Mouse (Mus musculus) right cerebral cortex, postnatal 14 days (tissue): ENCODE measurements around the gene Aldh16a1.
"Not testable (repeated sequence)": the region's sequence is repeated elsewhere in the genome, so short reads cannot be mapped to it uniquely, and the experiment has no call there.

Source experiments
- DNase-seq: peaks from one replicate; pipeline ENCODE4 v3.0.0; 2022

The Aldh16a1 gene

DNA sequence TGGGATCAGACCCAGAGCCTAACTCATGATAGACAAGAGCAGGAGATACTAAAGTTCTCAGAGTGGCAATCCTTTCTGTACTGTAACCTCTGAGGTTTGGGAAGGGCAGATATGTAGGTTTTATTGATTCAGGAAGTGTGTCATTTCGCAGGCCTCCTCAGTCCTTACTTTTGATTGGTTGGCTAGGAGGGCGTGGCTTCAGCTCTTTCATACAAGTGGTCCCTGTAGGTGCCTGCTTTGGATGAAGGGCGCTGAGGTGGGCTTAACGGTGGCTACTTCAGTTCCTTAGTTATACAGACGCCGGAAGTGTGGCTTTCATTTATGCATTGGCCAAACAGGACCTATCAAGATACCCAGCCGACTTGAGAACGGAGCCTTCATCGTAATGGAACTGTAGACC, 1.2 kb upstream of the Aldh16a1 start:
- DNase-seq: no peak

DNA sequence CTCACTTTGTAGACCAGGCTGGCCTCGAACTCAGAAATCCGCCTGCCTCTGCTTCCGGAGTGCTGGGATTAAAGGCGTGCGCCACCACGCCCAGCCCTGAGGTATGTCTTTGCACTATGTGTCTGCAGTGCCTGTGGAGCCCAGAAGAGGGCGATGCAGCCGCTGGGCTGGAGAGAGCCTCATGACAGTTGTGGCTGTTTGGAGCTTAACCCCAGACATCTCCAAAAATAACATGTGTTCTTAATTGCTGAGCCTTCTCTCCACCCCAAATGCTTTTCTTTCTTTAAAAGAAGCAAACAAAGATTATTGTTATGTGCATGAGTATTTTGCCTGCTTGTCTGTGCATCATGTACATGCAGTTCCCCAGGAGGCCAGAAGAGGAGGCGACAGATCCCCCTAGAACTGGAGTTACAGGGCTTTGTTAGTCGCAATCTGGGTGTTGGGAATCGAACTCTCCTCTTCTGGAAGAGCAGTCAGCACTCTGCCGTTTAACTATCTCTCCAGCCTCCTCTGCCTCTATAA, 670 bp upstream of the Aldh16a1 start:
- DNase-seq: peak; percentile 61

GRCm38 (mm10) chr7:45153586-45153985, 798 bp downstream of the Aldh16a1 start:
- no peak for DNase-seq

- DNase-seq: not testable (repeated sequence)
Measured at GRCm38 (mm10) chr7:45153052-45153451, 1.3 kb downstream of the Aldh16a1 start.

GRCm38 (mm10) chr7:45151303-45151702, 3.1 kb downstream of the Aldh16a1 start:
- no peak for DNase-seq

- DNase-seq: no peak
Measured at GRCm38 (mm10) chr7:45150321-45150720, 4.1 kb downstream of the Aldh16a1 start.

DNA sequence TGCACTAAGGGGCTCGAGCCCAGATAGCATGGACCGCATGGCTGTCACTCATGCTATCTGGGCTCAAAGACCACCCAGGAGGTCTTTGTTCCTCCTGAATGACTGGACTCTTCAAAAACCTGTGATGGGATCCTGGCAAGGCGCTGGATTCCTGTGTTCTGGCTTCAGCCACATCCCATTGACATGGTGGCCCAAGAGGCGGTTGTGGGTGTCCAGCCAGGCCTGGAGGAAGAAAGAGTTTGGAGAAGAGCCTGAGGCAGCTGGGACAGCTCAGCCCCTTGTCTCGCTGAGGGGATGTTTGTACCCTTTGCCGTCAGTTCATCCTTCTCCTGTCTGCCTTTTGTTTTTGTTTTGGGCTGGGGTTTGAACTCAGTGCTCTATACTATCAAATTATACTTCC, 4.8 kb downstream of the Aldh16a1 start:
- DNase-seq: no peak

DNA sequence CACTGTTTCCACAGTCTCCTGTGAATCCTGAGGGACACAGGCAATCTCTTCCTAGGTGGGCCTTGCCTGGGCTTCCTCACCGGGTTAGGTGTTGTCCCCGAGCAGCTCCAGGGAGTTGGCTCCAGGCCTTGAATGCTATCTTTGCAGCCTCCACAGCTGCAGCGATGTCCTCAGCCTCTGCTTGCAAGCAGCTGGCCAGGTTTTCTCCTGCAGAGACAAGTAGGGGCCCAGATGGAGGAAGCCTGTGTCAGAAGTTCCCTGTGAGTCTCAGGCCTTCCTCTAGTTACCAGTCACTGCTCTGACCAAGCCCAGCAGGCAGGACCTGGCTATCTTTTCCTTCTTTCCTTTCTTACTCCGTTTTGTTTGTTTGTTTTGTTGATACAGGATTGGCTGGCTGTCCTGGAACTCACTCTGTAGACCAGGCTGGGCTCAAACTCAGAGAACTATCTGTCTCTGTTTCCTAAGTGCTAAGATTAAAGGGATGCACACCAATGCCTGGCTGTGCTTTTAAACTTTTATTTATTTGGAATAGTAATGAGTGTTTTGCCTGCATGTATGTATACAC, 5.8 kb downstream of the Aldh16a1 start:
- no peak for DNase-seq

GRCm38 (mm10) chr7:45147899-45148298, 6.5 kb downstream of the Aldh16a1 start:
- no peak for DNase-seq

DNA sequence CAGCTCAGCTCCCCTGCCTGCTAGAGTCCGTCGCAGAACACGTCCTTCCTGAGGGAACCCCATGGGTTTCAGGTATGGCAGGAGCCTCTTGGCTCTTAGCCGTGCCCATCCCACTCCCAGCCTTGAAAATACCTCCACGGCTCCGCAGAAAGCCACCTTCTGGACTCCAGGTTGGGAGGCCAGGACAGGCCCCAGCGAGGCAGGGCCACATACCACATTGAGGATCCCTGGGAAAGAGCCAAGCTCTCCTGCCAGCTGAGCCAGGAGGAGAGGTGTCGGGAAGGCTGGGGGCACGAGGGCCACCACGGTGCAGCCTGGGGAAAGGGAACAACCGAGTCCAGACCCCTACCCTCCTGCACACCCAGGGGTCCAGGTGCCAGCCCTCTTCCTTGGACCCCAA, 7.1 kb downstream of the Aldh16a1 start:
- DNase-seq: no peak

DNA sequence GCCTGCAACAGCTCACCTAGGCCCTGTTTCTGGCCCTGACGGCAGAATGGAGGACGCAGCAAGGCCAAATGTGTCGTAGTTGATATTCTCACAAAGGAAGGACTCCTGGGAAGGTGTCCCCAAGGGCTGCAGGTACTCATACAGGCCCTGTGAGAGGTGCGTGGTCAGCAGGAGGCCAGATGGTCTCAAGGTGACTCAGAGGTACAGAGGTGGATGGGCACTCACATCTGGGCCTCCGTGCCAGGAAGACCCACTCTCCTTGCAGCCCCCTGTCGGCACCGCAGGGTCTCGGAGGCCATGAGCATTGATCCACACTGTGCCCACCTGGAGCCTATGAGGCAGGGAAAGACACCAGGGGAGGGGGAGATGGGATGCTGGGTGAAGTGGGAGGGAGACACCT, 8.9 kb downstream of the Aldh16a1 start:
- no peak for DNase-seq

DNA sequence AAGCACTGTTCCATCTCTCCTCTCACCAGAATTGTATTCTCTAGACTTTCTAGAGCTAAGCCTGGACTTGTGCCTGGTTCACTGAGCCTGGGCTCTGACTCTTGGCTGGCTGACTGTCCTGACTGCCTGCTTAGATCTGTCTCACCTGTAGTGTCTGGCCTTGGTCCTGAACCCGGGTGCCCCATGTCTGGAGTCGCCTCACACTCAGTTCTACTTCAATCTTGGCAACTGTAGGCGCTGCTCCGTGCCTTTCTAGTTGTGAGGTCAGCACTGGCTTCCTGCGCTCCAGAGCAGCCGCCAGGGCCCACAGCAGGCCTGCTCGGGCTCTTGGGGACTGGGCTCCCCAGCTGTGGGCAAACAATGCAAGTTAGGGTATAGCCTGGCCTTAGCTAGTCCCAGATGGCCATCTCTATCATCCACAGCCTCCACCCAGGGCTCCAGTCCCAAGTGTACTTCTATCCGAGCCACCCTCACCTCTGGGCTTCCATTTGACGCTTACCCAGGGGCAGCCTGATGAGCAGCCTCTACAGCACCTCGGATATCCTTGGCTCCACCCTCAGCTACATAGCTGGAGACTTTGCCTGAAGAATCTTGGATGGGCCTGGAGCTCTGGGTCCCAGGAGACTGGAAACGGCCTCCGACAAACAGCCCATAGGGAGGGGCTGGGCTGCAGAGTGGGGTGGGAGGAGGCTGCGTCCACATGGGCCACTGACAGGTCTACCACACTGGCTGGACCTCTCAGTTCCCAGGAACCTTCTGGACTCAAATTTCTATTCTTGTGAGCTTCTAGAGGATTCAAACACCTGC, 9.8 kb downstream of the Aldh16a1 start:
- DNase-seq: no peak

GRCm38 (mm10) chr7:45141914-45142313, 12.5 kb downstream of the Aldh16a1 start:
- no peak for DNase-seq

GRCm38 (mm10) chr7:45141319-45141718, 13.1 kb downstream of the Aldh16a1 start:
- DNase-seq: no peak

DNA sequence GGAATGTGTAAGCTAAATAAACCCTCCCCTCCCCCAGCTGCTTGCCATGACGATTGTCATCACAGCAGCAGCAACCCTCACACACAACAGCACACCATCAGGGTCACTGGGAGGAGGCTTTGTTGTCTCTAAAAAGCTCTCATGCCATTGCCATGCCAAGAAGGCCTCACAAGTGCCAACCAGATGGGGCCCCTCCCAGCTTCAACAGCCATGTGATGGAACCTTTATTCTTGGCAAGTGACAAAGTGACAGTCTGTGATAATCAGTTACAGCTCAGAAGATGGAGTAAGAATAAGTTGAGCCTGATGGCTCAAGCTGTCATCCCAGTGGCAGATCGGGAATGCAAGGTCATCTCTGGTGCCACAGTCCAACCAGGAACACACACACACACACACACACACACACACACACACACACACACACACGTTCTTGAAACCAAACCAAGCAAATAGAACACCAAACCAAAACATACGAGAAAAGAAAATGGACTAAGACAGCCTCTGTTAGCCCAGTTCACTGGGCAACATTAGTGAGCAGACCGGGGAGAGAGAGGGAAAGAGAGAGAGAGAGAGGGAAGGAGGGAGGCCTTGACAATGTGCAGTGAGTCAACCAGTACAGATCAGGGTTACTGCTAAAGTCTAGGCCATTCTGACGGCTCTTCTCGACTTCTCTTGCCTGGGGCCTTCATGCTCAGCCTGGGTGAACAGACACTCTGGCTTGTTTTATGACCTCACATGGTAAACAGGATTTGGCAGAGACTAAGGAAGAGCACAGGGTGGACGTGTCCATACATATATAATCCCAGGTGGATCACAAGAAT, 14.3 kb downstream of the Aldh16a1 start:
- no peak for DNase-seq

DNA sequence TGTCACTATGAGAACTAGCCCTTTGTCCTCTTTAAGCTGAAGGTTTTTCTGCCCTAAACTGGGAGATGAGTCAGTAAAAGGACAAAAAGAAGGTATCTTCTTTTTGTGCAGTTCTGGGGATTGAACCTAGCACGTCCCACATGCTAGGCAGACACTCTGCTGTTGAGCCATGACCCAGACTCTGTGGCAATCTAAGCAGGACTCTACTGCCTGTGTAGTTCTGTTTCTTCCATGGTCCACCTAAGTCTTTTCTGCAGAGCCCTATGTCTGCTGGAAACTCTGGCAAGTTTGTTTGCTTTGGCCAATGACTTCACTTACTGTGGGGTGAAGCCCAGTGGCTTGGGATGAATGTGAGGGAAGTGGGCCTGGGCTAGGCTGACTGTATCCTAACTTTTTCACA, 16.0 kb downstream of the Aldh16a1 start:
- DNase-seq: no peak

- DNase-seq: no peak
Measured at GRCm38 (mm10) chr7:45137171-45138006, 17.0 kb downstream of the Aldh16a1 start.

DNA sequence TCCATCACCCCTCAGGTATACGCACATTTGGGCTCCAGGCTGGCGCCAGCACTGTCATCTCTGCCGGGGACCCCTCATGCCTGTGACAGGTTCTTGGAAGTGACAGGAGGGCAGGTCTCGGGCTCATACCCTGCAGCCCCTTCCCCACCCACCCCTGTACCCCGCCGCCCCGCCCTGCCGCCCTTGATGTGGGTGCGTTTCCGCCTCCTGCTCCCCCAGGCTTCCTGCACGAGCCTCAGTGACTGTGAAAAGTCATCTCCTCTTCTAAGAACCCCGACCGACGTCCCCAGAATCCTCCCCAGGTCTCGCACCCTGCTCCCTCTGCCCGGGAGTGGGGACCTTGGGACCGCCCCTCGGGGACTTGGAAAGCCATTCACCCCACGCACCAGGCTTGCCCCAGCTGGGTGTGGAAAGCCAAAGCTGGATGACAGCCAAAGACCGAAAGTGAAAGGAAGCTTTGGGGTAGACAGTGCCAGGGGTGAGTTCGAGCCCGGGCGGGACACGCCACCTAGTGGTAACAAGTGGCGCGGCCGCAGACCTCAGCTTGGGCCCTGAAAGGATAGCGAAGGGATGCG, 18.3 kb downstream of the Aldh16a1 start, which contains the start of the genes Gm45713 and Flt3l:
Gene Gm45713 (minus strand): TSS at position 239 of the 575 bp plus-strand sequence.
Gene Flt3l (minus strand): TSS at position 440 of the 575 bp plus-strand sequence.
- DNase-seq: peak; percentile 86

- DNase-seq: no peak
Measured at GRCm38 (mm10) chr7:45135370-45135769, 19.0 kb downstream of the Aldh16a1 start.

DNA sequence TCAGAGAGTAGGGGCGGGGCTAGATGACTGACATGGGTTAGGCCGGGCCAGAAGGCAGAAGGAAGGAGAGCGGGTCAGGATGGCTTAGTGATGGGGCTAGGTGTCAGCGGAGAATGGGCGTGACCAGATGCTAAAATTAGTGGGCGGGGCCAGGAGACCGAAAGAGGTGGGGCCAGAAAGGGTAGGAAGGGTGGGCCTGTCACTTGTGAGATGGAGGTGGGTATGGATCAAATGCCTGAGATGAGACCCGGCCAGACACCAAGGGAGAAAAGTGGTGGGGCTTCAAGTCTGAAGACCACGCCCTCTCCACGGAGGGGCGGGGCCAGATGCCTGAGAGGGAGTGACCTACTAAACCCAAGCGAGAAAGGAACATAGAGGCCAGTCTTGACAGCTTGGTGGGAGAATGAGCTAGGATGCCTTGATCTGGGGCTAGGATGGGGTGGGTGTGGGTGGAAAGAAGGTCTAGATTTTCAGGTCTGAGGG, 19.8 kb downstream of the Aldh16a1 start:
- DNase-seq: no peak

GRCm38 (mm10) chr7:45133446-45134159, 20.8 kb downstream of the Aldh16a1 start:
- no peak for DNase-seq
